Mouse (Mus musculus): ENCODE data around the gene Trim25. TPM values are rescaled to one million over a fixed set of nuclear protein-coding genes. Genes with fewer than 3 reads are reported as not detected.

Gene Trim25
- polyA plus RNA-seq, 1 experiment from 2014 or later: 2.8 TPM

Other genes with a start within 250 kb of the Trim25 start
- 30.5 and 34.0 TPM in 2 replicates for gene Akap1, start 134.8 kb upstream of the Trim25 start, polyA plus RNA-seq (2015; fragmentation: Nextera tagmentation; extraction: Ambion mirVana)
- gene Scpep1, start 43.9 kb upstream of the Trim25 start, polyA plus RNA-seq (2015; fragmentation: Nextera tagmentation; extraction: Ambion mirVana): 32.7 and 33.8 TPM in 2 replicates
- not detected in 2 replicates for gene Elobl, start 32.4 kb upstream of the Trim25 start, polyA plus RNA-seq (2015; fragmentation: Nextera tagmentation; extraction: Ambion mirVana)
- 27.7 and 30.5 TPM in 2 replicates for gene Coil, start 29.1 kb upstream of the Trim25 start, polyA plus RNA-seq (2015; fragmentation: Nextera tagmentation; extraction: Ambion mirVana)
- 16.2 and 16.8 TPM in 2 replicates for gene Dgke, start 67.5 kb downstream of the Trim25 start, polyA plus RNA-seq (2015; fragmentation: Nextera tagmentation; extraction: Ambion mirVana)
- gene Gm525, start 74.5 kb downstream of the Trim25 start, polyA plus RNA-seq (2015; fragmentation: Nextera tagmentation; extraction: Ambion mirVana): not detected in 2 replicates

All from forebrain, embryonic 15.5 days (tissue).